Mouse (Mus musculus) lung, postnatal 0 days (tissue): ENCODE data around the gene Atg14.

Experiments used
- CTCF ChIP-seq: IDR thresholded peaks from 2 replicates; pipeline ENCODE4 v1.5.1; 2016; ENCODE audit warnings: antibody characterized with exemption, mild to moderate bottlenecking
- EP300 ChIP-seq: IDR thresholded peaks from 2 replicates; pipeline ENCODE4 v1.6.1; 2016; ENCODE audit warnings: antibody characterized with exemption, mild to moderate bottlenecking, control low read depth

DNA sequence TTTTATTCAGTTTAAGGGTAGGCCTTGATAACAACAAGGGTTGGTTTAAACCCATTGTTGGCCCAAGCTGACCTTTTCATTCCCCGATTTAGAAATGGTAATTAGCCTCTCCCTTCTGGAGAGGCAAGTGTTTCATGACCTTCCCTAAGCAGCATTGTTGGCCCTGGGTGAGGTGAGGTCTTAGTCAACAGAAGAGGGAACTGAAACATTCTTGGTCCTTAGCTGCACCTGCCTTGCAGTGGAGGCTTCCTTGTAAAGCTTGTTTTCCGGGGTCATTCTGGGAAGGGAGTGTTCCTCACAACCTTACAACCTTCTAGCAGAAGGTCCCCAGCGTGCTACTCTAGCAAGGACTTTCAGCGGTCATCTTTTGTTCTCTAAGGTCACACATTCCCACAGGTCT lies 2.3 kb upstream of the Atg14 start:
- TF ChIP-seq CTCF (no peak), EP300 (no peak)
